Mouse (Mus musculus) hindbrain, embryonic 11.5 days (tissue): ENCODE results near the gene Gm17349. TPM values are rescaled to one million over a fixed set of nuclear protein-coding genes. Genes with fewer than 3 reads are reported as not detected.

Experiments used
- ATAC-seq: fragments of 200-750 bp; cut with Nextera tagmentation; 2 replicates; pipeline ENCODE4 v1.8.0; 2017; ENCODE audit warnings: mild to moderate bottlenecking, moderate TSS enrichment, moderate library complexity; ENCODE audit not compliant: low FRiP score
- DNase-seq: peaks from one replicate; pipeline ENCODE4 v3.0.0-alpha.2; 2015; ENCODE audit warnings: low spot score
- H3K27ac ChIP-seq: fragments of 300-500 bp; sonication (generic); 2 replicates; pipeline ENCODE4 v1.5.1; 2014; ENCODE audit warnings: mild to moderate bottlenecking, low read depth, low read length
- H3K27me3 ChIP-seq: fragments of 300-500 bp; sonication (generic); 2 replicates; pipeline ENCODE4 v1.6.1; 2014; ENCODE audit warnings: mild to moderate bottlenecking, low read length, moderate library complexity, mixed read lengths; ENCODE audit not compliant: control insufficient read depth, insufficient read depth
- H3K36me3 ChIP-seq: fragments of 300-500 bp; sonication (generic); 2 replicates; pipeline ENCODE4 v1.6.1; 2014; ENCODE audit warnings: mild to moderate bottlenecking, low read length, moderate library complexity, mixed read lengths; ENCODE audit not compliant: control insufficient read depth, insufficient read depth
- H3K4me1 ChIP-seq: fragments of 300-500 bp; sonication (generic); replicated peaks from 2 replicates; pipeline ENCODE4 v1.6.1; 2014; ENCODE audit warnings: low read length, mixed read lengths; ENCODE audit not compliant: control insufficient read depth, insufficient read depth
- H3K4me2 ChIP-seq: fragments of 300-500 bp; sonication (generic); replicated peaks from 2 replicates; pipeline ENCODE4 v1.6.1; 2014; ENCODE audit warnings: mild to moderate bottlenecking, low read depth, low read length
- H3K4me3 ChIP-seq: fragments of 300-500 bp; sonication (generic); 2 replicates; pipeline ENCODE4 v1.5.1; 2014; ENCODE audit warnings: low read depth, low read length
- H3K9ac ChIP-seq: fragments of 300-500 bp; sonication (generic); 2 replicates; pipeline ENCODE4 v1.6.1; 2014; ENCODE audit warnings: low read depth, low read length
- H3K9me3 ChIP-seq: fragments of 300-500 bp; sonication (generic); 2 replicates; pipeline ENCODE4 v1.6.1; 2016; ENCODE audit warnings: low read length; ENCODE audit not compliant: control insufficient read depth
- WGBS: fragments of 180-500 bp; shearing (Covaris S2); extraction: QIAGEN DNeasy Blood & Tissue Kit; methylation state at CpG from one replicate; pipeline ENCODE4 v1.1.7; 2014; 5-methylcytosine and 5-hydroxymethylcytosine counted together
- polyA plus RNA-seq: library from polyadenylated mRNA; unstranded; fragments of >200 nt; fragmentation: Nextera tagmentation; extraction: Ambion mirVana; gene quantifications from 2 replicates; pipeline ENCODE4 v1.2.1, GENCODE M21; 2014

The Gm17349 gene
- polyA plus RNA-seq, 1 experiment from 2014 or later = not detected

DNA sequence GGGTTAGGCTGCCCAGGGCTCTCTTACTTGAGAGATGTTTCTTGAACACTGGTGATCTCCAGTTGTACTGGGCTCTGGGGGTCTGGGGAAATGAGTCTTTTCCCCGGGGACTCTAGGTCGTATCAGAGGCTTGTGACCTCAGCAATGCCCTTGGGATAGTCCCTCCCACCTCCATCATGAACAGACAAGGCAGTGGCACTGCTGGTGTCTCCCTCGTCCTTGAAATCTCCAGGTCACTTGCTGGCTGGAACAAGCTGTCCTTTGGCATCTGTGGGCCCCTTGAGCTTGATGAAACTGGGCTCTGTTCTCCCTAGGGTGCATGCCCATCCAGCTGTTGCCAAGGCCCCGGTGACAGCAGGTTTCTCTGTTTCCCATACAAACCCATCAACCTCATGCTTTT lies 8.9 kb upstream of the Gm17349 start:
- H3K4me1 ChIP-seq = no peaks in the 10 kb centered on the region
- no peak overlapping the region for H3K4me3 ChIP-seq
- no peaks in the 10 kb centered on the region for H3K9me3 ChIP-seq
- 70% methylated on average over 4 of the region's 4 CpGs for WGBS
- DNase-seq = no peak
- H3K27ac ChIP-seq = no peak overlapping the region
- no peak overlapping the region for H3K9ac ChIP-seq
- H3K4me2 ChIP-seq = no peak overlapping the region
- peaks cover 23% of the 10 kb centered on the region for H3K36me3 ChIP-seq
- ATAC-seq = no peak
- H3K27me3 ChIP-seq = no peaks in the 10 kb centered on the region

DNA sequence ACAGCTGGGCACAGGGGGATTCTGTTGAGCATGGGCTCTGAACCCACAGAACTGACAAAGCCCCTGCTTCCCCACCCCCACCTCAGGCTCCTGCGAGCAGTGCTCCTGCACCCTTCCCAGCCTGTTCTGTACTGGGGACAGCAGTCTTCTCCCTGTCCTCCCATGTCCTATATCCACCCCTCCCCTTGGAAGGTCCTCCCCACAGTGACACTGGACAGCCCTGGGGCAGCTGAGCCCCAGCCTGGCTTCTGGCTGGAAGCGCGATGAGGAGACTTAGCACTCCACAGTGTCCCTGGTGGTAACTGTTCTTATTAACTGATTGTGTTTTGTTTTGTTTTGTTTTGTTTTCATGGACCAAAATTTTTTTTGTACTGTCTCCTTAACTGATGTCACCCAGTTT lies 8.3 kb upstream of the Gm17349 start:
- H3K27ac ChIP-seq = peak overlapping the region; percentile 59; the same call in 1 of the 2 replicates
- H3K27me3 ChIP-seq = no peaks in the 10 kb centered on the region
- no peak for DNase-seq
- no peaks in the 10 kb centered on the region for H3K4me1 ChIP-seq
- no peak for ATAC-seq
- H3K9me3 ChIP-seq = no peaks in the 10 kb centered on the region
- WGBS = 85% methylated on average over 3 of the region's 3 CpGs
- H3K36me3 ChIP-seq = peaks cover 29% of the 10 kb centered on the region
- H3K4me2 ChIP-seq = no peak overlapping the region
- no peak overlapping the region for H3K4me3 ChIP-seq
- H3K9ac ChIP-seq = no peak overlapping the region

DNA sequence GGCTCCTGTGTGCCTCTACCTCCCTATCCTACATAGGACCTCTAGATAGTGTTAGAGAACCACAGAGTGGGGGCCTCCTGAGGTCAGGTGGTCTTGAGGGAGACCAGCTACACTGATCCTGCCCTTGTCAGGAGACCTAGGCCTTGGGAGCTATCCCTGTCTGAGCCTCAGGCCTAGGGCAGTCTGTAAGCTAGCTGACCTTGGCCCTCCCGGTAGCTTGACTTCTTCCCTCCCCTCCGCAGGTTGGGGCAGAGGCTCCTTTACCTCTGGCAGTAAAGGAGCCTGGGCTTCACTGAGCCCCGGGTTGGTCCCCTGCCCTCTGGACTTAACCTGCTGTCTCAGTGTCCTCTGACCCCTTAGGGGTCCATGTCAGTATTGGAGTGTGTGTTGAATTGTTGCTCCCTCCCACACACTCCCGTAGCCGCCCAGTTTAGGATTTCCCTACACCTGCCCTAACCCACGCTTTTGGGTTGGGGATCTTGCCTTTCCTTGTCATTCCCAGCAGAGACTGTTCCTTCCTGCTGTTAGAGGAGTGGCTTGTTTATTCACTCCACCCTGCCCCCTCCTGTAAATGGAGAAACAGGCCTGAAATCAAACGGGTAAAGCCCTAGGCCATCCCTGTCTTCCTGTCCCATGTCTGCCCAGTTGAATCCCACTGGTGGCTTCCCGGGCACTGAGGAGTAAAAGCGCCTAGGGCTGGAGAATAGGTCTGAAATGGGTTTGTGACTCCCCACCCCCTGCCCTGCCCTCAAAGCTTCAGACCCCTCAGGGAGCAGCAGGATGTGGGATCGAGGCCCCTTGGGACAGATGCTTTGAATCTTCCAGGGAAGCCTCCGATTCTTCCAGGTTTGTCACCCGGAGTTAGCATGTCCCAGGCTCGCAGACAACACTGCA lies 7.6 kb upstream of the Gm17349 start:
- ATAC-seq = 0 out of 2 replicates have a peak, but pooled peaks have one; percentile 13
- 68% methylated on average over 13 of the region's 13 CpGs for WGBS
- peak overlapping the region; percentile 59 for H3K27ac ChIP-seq
- no peaks in the 10 kb centered on the region for H3K9me3 ChIP-seq
- H3K9ac ChIP-seq = no peak overlapping the region
- H3K4me3 ChIP-seq = no peak overlapping the region
- no peak overlapping the region for H3K4me2 ChIP-seq
- DNase-seq = no peak
- H3K27me3 ChIP-seq = no peaks in the 10 kb centered on the region
- H3K4me1 ChIP-seq = no peaks in the 10 kb centered on the region
- H3K36me3 ChIP-seq = peaks cover 34% of the 10 kb centered on the region

GRCm38 (mm10) chr15:99711491-99711890 lies 6.2 kb upstream of the Gm17349 start:
- no peaks in the 10 kb centered on the region for H3K4me1 ChIP-seq
- no peak for DNase-seq
- no peaks in the 10 kb centered on the region for H3K9me3 ChIP-seq
- no peak overlapping the region for H3K4me3 ChIP-seq
- H3K36me3 ChIP-seq = peaks cover 42% of the 10 kb centered on the region
- 86% methylated on average over 3 of the region's 3 CpGs for WGBS
- no peak for ATAC-seq
- no peak overlapping the region for H3K27ac ChIP-seq
- no peak overlapping the region for H3K9ac ChIP-seq
- no peak overlapping the region for H3K4me2 ChIP-seq
- H3K27me3 ChIP-seq = no peaks in the 10 kb centered on the region

GRCm38 (mm10) chr15:99710221-99711190 lies 5.2 kb upstream of the Gm17349 start:
- Histone ChIP-seq H3K4me1 (no peaks in the 10 kb centered on the region), H3K9me3 (no peaks in the 10 kb centered on the region), H3K36me3 (peaks cover 42% of the 10 kb centered on the region), H3K9ac (no peak overlapping the region), H3K27ac (no peak overlapping the region), H3K4me2 (no peak overlapping the region), H3K4me3 (no peak overlapping the region), H3K27me3 (no peaks in the 10 kb centered on the region)
- DNase-seq (no peak), ATAC-seq (no peak)
- WGBS = 89% methylated on average over 10 of the region's 10 CpGs

DNA sequence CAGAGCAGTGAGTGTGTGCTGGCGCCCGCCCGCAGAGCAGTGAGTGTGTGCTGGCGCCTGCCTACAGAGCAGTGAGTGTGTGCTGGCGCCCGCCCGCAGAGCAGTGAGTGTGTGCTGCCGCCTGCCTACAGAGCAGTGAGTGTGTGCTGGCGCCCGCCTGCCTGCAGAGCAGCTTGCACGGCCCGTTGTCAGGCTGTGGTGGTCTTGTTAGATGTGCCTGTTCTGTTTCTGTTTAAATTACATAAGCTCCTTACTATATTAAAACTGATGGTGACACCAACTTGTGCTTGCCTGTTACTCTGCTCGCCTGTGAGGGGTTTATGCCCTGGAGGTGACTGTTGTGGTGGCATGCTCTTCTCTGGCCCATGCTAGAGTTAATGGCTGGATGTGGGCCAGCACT lies 2.9 kb upstream of the Gm17349 start:
- Histone ChIP-seq H3K27me3 (no peaks in the 10 kb centered on the region), H3K27ac (no peak overlapping the region), H3K4me1 (peaks cover 13% of the 10 kb centered on the region), H3K4me2 (no peak overlapping the region), H3K4me3 (no peak overlapping the region), H3K36me3 (peaks cover 40% of the 10 kb centered on the region), H3K9me3 (no peaks in the 10 kb centered on the region), H3K9ac (no peak overlapping the region)
- no peak for ATAC-seq
- no peak for DNase-seq
- WGBS = 96% methylated on average over 13 of the region's 13 CpGs

DNA sequence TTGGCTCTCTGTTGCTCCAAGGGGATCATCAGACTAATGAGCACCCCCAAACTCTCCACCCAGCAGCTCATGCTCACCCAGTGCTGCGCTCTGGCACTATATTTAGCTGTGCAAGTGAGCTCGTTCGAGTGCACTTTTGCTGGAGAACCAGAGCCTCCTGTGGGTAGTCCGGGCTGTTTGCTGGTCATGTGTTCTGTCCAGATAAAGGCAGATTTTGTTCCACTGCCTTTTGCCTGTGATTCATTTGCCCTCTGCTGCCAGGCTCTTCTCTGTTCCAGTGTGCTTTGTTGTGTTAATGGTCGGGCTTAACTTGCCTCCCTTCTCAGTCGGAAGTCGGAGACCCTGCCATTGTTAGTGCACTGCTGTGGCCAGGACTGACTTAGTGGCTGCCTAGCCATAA lies 409 bp downstream of the Gm17349 start:
- Histone ChIP-seq H3K9ac (peak overlapping the region; percentile 70), H3K27ac (peak overlapping the region; percentile 97), H3K9me3 (no peaks in the 10 kb centered on the region), H3K4me3 (peak overlapping the region; percentile 89), H3K4me1 (peaks cover 18% of the 10 kb centered on the region), H3K36me3 (peaks cover 20% of the 10 kb centered on the region), H3K27me3 (no peaks in the 10 kb centered on the region), H3K4me2 (peak overlapping the region; percentile 87)
- ATAC-seq (no peak), DNase-seq (no peak)
- 33% methylated on average over 7 of the region's 7 CpGs for WGBS

- no peaks in the 10 kb centered on the region for H3K27me3 ChIP-seq
- peak overlapping the region; percentile 89 for H3K4me3 ChIP-seq
- DNase-seq = no peak
- H3K4me1 ChIP-seq = peaks cover 18% of the 10 kb centered on the region
- no peak for ATAC-seq
- H3K4me2 ChIP-seq = peak overlapping the region; percentile 87
- H3K9ac ChIP-seq = peak overlapping the region; percentile 70
- peak overlapping the region; percentile 97 for H3K27ac ChIP-seq
- 26% methylated on average over 23 of the region's 23 CpGs for WGBS
- H3K9me3 ChIP-seq = no peaks in the 10 kb centered on the region
- peaks cover 19% of the 10 kb centered on the region for H3K36me3 ChIP-seq
Measured at GRCm38 (mm10) chr15:99704041-99704681, 1.1 kb downstream of the Gm17349 start.
